Mouse (Mus musculus): ENCODE measurements around the gene Iqck. TPM values are rescaled to one million over a fixed set of nuclear protein-coding genes. Genes with fewer than 3 reads are reported as not detected.

The Iqck gene
- polyA plus RNA-seq, 1 experiment, result 1.1 TPM

DNA sequence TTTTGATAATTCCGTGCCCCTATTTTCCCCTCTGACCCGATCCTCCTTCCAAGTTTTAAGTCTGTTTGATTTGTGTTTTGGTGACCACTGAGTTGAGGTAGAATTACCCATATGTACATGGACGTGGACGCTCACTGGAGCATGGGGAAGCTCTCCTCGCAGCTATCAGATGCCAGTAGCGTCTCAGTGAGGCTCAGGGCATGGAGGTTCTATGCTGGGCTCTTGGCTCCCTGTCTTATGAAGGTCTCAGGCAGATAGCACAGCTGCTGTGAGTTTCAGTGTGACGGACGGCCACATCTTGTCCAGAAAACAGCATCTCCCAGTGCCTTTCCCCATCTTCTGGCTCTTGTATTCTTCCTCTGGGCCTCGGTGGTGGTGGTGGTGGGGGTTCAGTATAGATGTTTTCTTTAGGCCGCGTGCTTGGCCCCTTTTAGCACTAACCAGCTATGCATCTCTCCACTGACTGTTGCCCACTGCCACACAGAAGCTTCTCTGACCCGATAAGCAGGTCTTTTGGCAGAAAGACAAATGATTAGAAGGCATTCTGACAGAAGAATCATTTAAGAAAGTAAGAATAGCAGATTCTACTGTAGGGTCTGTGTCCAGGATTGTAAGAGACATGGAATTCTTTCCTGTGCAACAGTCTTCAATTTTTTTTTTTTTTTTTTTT lies 33.5 kb upstream of the Iqck start:
- Histone ChIP-seq H3K27ac (ENCODE audit: insufficient read depth, low read length) (no peak overlapping the region), H3K4me3 (ENCODE audit: insufficient read depth, low read length) (no peak overlapping the region), H3K4me1 (ENCODE audit: control insufficient read depth, insufficient read depth, low read length) (no peaks in the 10 kb centered on the region)
- TF ChIP-seq POLR2A (IDR thresholded peaks at IDR 0.05; ENCODE audit: low read depth, low read length) (no peak), CTCF (IDR thresholded peaks at IDR 0.05; ENCODE audit: borderline replicate concordance, insufficient read depth, low read length) (no peak)

- Histone ChIP-seq H3K4me1 (ENCODE audit: control insufficient read depth, insufficient read depth, low read length) (no peaks in the 10 kb centered on the region; the same call in 1 of the 2 replicates), H3K27ac (ENCODE audit: insufficient read depth, low read length) (no peak overlapping the region), H3K4me3 (ENCODE audit: insufficient read depth, low read length) (no peak overlapping the region)
- TF ChIP-seq POLR2A (IDR thresholded peaks at IDR 0.05; ENCODE audit: low read depth, low read length) (no peak), CTCF (IDR thresholded peaks at IDR 0.05; ENCODE audit: borderline replicate concordance, insufficient read depth, low read length) (no peak)
Observed at GRCm38 (mm10) chr7:118824451-118824850, 31.1 kb upstream of the Iqck start.

GRCm38 (mm10) chr7:118827975-118828416 lies 27.6 kb upstream of the Iqck start:
- TF ChIP-seq CTCF (IDR thresholded peaks at IDR 0.05; ENCODE audit: borderline replicate concordance, insufficient read depth, low read length) (no peak), POLR2A (IDR thresholded peaks at IDR 0.05; ENCODE audit: low read depth, low read length) (no peak)
- no peaks in the 10 kb centered on the region; the same call in 1 of the 2 replicates for H3K4me1 ChIP-seq (ENCODE audit: control insufficient read depth, insufficient read depth, low read length)
- H3K27ac ChIP-seq (ENCODE audit: insufficient read depth, low read length), result no peak overlapping the region
- H3K4me3 ChIP-seq (ENCODE audit: insufficient read depth, low read length), result no peak overlapping the region

DNA sequence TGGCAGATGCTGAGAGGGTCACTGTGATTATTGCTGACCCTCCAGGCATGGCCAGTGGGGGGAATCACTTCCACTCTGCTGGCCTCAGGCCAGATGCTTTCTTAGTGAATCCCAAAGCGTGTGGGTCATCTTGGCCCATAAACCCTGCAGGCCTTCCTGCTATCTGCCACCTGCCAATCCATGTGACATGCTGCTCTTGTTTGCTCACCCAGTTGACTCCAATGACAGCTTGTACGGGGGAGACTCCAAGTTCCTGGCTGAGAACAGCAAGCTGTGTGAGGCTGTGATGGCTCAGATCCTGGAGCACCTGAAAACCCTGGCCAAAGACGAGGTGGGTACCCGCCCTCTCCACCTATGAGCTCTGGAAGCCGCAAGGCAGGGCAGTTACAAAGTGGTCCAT lies 17.7 kb upstream of the Iqck start:
- TF ChIP-seq CTCF (IDR thresholded peaks at IDR 0.05; ENCODE audit: borderline replicate concordance, insufficient read depth, low read length), result no peak
- no peak for TF ChIP-seq POLR2A (IDR thresholded peaks at IDR 0.05; ENCODE audit: low read depth, low read length)
- H3K27ac ChIP-seq (ENCODE audit: insufficient read depth, low read length), result no peak overlapping the region
- H3K4me3 ChIP-seq (ENCODE audit: insufficient read depth, low read length), result no peak overlapping the region
- H3K4me1 ChIP-seq (ENCODE audit: control insufficient read depth, insufficient read depth, low read length), result 0 out of 2 replicates have a peak, but pooled peaks cover under 1% of the 10 kb centered on the region

DNA sequence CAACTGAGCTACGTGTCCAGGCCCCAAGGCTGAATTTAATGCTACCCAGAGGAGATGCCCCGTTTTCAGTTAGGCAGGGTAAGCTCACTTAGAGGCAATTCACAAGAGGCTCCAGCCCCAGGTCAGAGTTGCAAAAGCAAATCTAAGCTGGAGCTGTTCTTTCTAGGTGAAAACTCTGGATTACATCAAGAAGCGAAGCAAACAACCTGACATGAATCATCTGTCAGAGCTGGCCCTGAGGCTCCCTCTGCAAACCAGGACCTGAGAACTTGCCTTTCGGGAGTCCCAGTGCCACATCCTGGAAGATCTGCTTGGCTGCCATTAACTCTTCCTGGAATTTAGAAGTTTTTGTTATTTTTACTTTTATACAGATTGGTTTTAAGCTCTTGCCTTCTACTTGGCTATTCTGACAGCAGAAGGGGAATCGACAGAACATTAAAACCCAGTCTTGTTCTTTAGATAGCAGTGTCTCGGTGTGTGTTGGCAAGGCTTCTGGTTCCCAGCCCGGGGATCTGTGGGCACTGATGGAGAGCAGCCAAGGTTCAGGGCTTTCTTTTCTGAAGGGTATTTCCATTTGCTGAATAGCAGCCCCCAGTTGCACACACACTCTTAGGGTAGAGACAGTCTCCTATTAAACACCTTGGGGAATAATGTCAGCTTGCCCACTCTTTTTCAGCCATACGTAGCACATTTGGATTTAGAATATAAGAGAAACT lies 14.4 kb upstream of the Iqck start:
- TF ChIP-seq CTCF (IDR thresholded peaks at IDR 0.05; ENCODE audit: borderline replicate concordance, insufficient read depth, low read length) (no peak), POLR2A (IDR thresholded peaks at IDR 0.05; ENCODE audit: low read depth, low read length) (no peak)
- H3K27ac ChIP-seq (ENCODE audit: insufficient read depth, low read length), result no peak overlapping the region
- no peak overlapping the region for H3K4me3 ChIP-seq (ENCODE audit: insufficient read depth, low read length)
- 0 out of 2 replicates have a peak, but pooled peaks cover 2% of the 10 kb centered on the region for H3K4me1 ChIP-seq (ENCODE audit: control insufficient read depth, insufficient read depth, low read length)

DNA sequence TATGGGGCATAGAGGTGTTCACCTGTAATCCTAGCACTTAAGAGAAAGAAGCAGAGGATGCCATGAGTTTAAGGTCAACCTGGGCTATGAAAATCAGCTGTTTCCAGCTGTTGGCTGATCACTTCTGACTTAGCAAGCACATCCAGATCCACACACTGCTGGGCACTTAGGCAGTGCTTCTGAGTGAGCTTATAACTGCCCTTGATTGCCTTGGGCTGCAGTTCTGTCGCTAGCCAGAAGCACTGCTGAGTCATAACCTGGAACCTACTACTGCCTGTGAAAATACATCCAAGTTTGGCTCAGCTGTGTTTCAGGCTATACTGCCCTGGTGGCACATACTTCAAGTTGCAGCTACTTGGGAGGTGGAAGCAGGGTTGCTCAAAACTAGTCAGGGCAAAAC lies 13.8 kb upstream of the Iqck start:
- Histone ChIP-seq H3K4me1 (ENCODE audit: control insufficient read depth, insufficient read depth, low read length) (0 out of 2 replicates have a peak, but pooled peaks cover 2% of the 10 kb centered on the region), H3K27ac (ENCODE audit: insufficient read depth, low read length) (peak overlapping the region; percentile 48), H3K4me3 (ENCODE audit: insufficient read depth, low read length) (no peak overlapping the region)
- TF ChIP-seq POLR2A (IDR thresholded peaks at IDR 0.05; ENCODE audit: low read depth, low read length), result no peak
- no peak for TF ChIP-seq CTCF (IDR thresholded peaks at IDR 0.05; ENCODE audit: borderline replicate concordance, insufficient read depth, low read length)

DNA sequence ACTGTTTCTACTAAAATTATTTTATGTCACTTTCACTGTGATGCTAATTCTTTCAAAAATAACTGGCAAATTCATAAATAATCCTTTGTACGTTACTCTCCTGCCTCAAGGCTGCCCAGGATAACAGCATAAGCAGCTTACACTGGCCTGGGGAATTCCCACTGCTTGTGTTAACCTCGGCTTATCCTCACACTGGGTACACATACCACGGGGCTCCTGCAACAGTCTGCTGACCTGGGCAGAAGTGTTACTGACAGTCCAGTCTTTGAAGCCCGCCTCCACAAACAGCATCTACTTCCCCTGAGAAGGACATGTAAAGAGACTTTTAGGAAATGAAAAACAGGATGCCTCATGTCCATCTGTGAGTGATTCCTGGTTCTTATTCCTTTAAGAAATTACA lies 12.6 kb upstream of the Iqck start:
- 0 out of 2 replicates have a peak, but pooled peaks cover 2% of the 10 kb centered on the region for H3K4me1 ChIP-seq (ENCODE audit: control insufficient read depth, insufficient read depth, low read length)
- TF ChIP-seq CTCF (IDR thresholded peaks at IDR 0.05; ENCODE audit: borderline replicate concordance, insufficient read depth, low read length) (no peak), POLR2A (IDR thresholded peaks at IDR 0.05; ENCODE audit: low read depth, low read length) (no peak)
- peak overlapping the region; percentile 48; the same call in 1 of the 2 replicates for H3K27ac ChIP-seq (ENCODE audit: insufficient read depth, low read length)
- no peak overlapping the region for H3K4me3 ChIP-seq (ENCODE audit: insufficient read depth, low read length)

DNA sequence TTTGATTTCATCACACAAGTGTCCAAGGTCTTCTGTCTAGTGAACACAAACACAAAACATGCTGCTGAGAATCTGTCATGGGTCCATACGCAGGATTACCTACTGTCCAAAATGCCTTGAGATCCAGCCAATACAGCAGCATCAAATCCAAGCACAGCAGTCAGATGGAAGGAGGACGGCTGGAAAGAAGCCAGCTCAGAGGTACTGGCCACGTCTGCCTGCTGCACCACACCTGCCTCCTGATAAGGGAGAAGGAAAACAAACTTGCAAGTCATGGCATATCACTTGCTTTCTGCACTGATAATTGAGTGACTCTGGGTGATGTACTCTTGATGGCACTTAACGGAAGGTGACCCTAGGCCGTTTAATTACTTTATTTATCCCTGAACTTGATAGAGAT lies 10.4 kb upstream of the Iqck start:
- Histone ChIP-seq H3K27ac (ENCODE audit: insufficient read depth, low read length) (no peak overlapping the region), H3K4me3 (ENCODE audit: insufficient read depth, low read length) (no peak overlapping the region), H3K4me1 (ENCODE audit: control insufficient read depth, insufficient read depth, low read length) (0 out of 2 replicates have a peak, but pooled peaks cover 2% of the 10 kb centered on the region)
- TF ChIP-seq CTCF (IDR thresholded peaks at IDR 0.05; ENCODE audit: borderline replicate concordance, insufficient read depth, low read length), result no peak
- no peak for TF ChIP-seq POLR2A (IDR thresholded peaks at IDR 0.05; ENCODE audit: low read depth, low read length)

DNA sequence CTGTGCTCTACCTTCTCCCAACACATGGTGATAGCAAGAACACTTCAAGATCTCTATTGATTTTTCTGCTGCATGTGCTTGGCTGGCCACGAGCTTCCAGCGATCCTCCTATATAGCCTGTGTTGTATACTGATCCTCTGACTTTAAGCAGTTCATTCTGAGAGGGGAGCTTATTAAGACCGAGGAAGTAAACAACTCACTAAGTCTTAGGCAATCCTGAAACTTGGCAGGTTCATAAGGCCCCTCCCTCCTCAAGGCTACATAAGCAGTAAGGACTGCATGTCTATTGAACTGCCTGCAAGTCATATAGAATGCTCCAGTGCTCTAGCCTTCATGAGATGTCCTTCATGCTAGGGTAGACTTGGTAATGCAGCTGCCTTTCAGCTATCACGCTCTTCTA lies 9.2 kb upstream of the Iqck start:
- TF ChIP-seq CTCF (IDR thresholded peaks at IDR 0.05; ENCODE audit: borderline replicate concordance, insufficient read depth, low read length), result no peak
- no peak for TF ChIP-seq POLR2A (IDR thresholded peaks at IDR 0.05; ENCODE audit: low read depth, low read length)
- Histone ChIP-seq H3K4me1 (ENCODE audit: control insufficient read depth, insufficient read depth, low read length) (0 out of 2 replicates have a peak, but pooled peaks cover 4% of the 10 kb centered on the region), H3K27ac (ENCODE audit: insufficient read depth, low read length) (no peak overlapping the region), H3K4me3 (ENCODE audit: insufficient read depth, low read length) (no peak overlapping the region)

GRCm38 (mm10) chr7:118848796-118849195 lies 6.8 kb upstream of the Iqck start:
- TF ChIP-seq POLR2A (IDR thresholded peaks at IDR 0.05; ENCODE audit: low read depth, low read length), result no peak
- no peak for TF ChIP-seq CTCF (IDR thresholded peaks at IDR 0.05; ENCODE audit: borderline replicate concordance, insufficient read depth, low read length)
- Histone ChIP-seq H3K4me3 (ENCODE audit: insufficient read depth, low read length) (no peak overlapping the region), H3K4me1 (ENCODE audit: control insufficient read depth, insufficient read depth, low read length) (0 out of 2 replicates have a peak, but pooled peaks cover 2% of the 10 kb centered on the region), H3K27ac (ENCODE audit: insufficient read depth, low read length) (no peak overlapping the region)
